Mouse (Mus musculus): ENCODE measurements around the gene Tor3a. TPM values are rescaled to one million over a fixed set of nuclear protein-coding genes. Genes with fewer than 3 reads are reported as not detected.

Tor3a gene
- polyA plus RNA-seq, 1 experiment from 2014 or later = 3.7 TPM

- ATAC-seq (ENCODE audit: low read depth) = no peak
- H3K4me2 ChIP-seq (ENCODE audit: low read depth, low read length) = no peak overlapping the region
- H3K9me3 ChIP-seq (replicated peaks; ENCODE audit: control insufficient read depth, low read length) = no peaks in the 10 kb centered on the region
- H3K4me3 ChIP-seq (ENCODE audit: low read depth, low read length) = no peak overlapping the region
- H3K9ac ChIP-seq (ENCODE audit: low read depth, low read length) = no peak overlapping the region
- no peaks in the 10 kb centered on the region for H3K27me3 ChIP-seq (ENCODE audit: control insufficient read depth, insufficient read depth, low read depth, low read length)
- no peak overlapping the region for H3K27ac ChIP-seq (ENCODE audit: low read length)
- WGBS (ENCODE audit: insufficient replicate concordance) = 73% methylated on average over 13 of the region's 13 CpGs
- H3K4me1 ChIP-seq (ENCODE audit: control insufficient read depth, low read depth, low read length) = peaks cover 2% of the 10 kb centered on the region
- H3K36me3 ChIP-seq (ENCODE audit: control insufficient read depth, insufficient read depth) = no peaks in the 10 kb centered on the region
These were observed 29.2 kb downstream of the Tor3a start for GRCm38 (mm10) chr1:156644780-156645523.

DNA sequence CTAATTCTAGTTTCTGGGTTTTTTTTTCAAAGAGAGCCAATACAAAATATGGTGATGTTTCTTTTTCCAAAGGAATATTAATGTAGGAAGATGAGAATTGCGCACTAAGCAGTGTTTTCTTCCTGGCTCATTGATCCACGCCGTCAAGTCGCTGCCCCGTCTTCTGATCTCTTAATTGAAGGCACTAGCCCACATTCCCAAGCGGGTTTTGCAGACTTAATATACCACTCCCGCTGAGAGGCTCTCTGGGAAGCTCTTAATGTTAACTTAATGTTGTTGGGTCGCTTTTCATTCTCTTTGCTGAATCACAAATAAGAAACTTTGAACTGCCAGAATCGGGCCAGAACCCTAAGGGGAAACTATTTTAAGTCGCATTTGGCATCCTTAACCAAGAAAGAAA lies 30.1 kb downstream of the Tor3a start:
- no peaks in the 10 kb centered on the region for H3K36me3 ChIP-seq (ENCODE audit: control insufficient read depth, insufficient read depth)
- H3K4me1 ChIP-seq (ENCODE audit: control insufficient read depth, low read depth, low read length) = peaks cover 2% of the 10 kb centered on the region
- WGBS (ENCODE audit: insufficient replicate concordance) = 81% methylated on average over 10 of the region's 10 CpGs
- H3K4me3 ChIP-seq (ENCODE audit: low read depth, low read length) = no peak overlapping the region
- H3K4me2 ChIP-seq (ENCODE audit: low read depth, low read length) = no peak overlapping the region
- H3K27ac ChIP-seq (ENCODE audit: low read length) = no peak overlapping the region
- no peaks in the 10 kb centered on the region for H3K9me3 ChIP-seq (replicated peaks; ENCODE audit: control insufficient read depth, low read length)
- ATAC-seq (ENCODE audit: low read depth) = no peak
- no peaks in the 10 kb centered on the region for H3K27me3 ChIP-seq (ENCODE audit: control insufficient read depth, insufficient read depth, low read depth, low read length)
- H3K9ac ChIP-seq (ENCODE audit: low read depth, low read length) = no peak overlapping the region

GRCm38 (mm10) chr1:156642813-156643212 lies 31.3 kb downstream of the Tor3a start:
- Histone ChIP-seq H3K4me2 (ENCODE audit: low read depth, low read length) (no peak overlapping the region), H3K4me3 (ENCODE audit: low read depth, low read length) (no peak overlapping the region), H3K27me3 (ENCODE audit: control insufficient read depth, insufficient read depth, low read depth, low read length) (no peaks in the 10 kb centered on the region), H3K9me3 (replicated peaks; ENCODE audit: control insufficient read depth, low read length) (no peaks in the 10 kb centered on the region), H3K4me1 (ENCODE audit: control insufficient read depth, low read depth, low read length) (peaks cover 2% of the 10 kb centered on the region), H3K36me3 (ENCODE audit: control insufficient read depth, insufficient read depth) (no peaks in the 10 kb centered on the region), H3K27ac (ENCODE audit: low read length) (no peak overlapping the region), H3K9ac (ENCODE audit: low read depth, low read length) (no peak overlapping the region)
- ATAC-seq (ENCODE audit: low read depth) = no peak
- 46% methylated on average over 12 of the region's 12 CpGs for WGBS (ENCODE audit: insufficient replicate concordance)

DNA sequence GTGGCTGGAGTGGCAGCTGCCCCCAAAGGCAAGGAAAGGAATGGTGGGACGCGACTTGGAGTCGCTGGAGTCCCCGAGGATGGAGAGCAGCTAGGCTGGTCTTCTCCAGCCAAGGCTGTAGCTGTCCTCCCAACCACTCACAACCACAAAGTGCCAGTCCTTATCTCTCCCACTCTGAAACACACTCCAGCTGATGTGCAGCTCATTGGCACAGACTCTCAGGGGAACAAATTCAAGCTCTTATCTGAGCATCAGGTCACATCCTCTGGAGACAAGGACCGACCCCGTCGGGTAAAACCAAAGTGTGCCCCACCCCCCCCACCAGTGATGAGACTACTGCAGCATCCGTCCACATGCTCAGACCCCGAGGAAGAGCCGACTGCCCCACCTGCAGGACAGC lies 32.3 kb downstream of the Tor3a start:
- Histone ChIP-seq H3K4me2 (ENCODE audit: low read depth, low read length) (no peak overlapping the region), H3K4me3 (ENCODE audit: low read depth, low read length) (no peak overlapping the region), H3K27ac (ENCODE audit: low read length) (no peak overlapping the region), H3K9ac (ENCODE audit: low read depth, low read length) (no peak overlapping the region), H3K36me3 (ENCODE audit: control insufficient read depth, insufficient read depth) (no peaks in the 10 kb centered on the region), H3K9me3 (replicated peaks; ENCODE audit: control insufficient read depth, low read length) (no peaks in the 10 kb centered on the region), H3K4me1 (ENCODE audit: control insufficient read depth, low read depth, low read length) (peaks cover 2% of the 10 kb centered on the region), H3K27me3 (ENCODE audit: control insufficient read depth, insufficient read depth, low read depth, low read length) (no peaks in the 10 kb centered on the region)
- WGBS (ENCODE audit: insufficient replicate concordance) = 40% methylated on average over 10 of the region's 10 CpGs
- 0 out of 2 replicates have a peak, but pooled peaks have one; percentile 47 for ATAC-seq (ENCODE audit: low read depth)

- no peak overlapping the region for H3K4me3 ChIP-seq (ENCODE audit: low read depth, low read length)
- no peaks in the 10 kb centered on the region for H3K36me3 ChIP-seq (ENCODE audit: control insufficient read depth, insufficient read depth)
- no peak overlapping the region for H3K9ac ChIP-seq (ENCODE audit: low read depth, low read length)
- no peak overlapping the region for H3K27ac ChIP-seq (ENCODE audit: low read length)
- WGBS (ENCODE audit: insufficient replicate concordance) = 58% methylated on average over 4 of the region's 4 CpGs
- no peak overlapping the region for H3K4me2 ChIP-seq (ENCODE audit: low read depth, low read length)
- H3K4me1 ChIP-seq (ENCODE audit: control insufficient read depth, low read depth, low read length) = peaks cover 2% of the 10 kb centered on the region
- H3K9me3 ChIP-seq (replicated peaks; ENCODE audit: control insufficient read depth, low read length) = no peaks in the 10 kb centered on the region
- no peaks in the 10 kb centered on the region for H3K27me3 ChIP-seq (ENCODE audit: control insufficient read depth, insufficient read depth, low read depth, low read length)
- ATAC-seq (ENCODE audit: low read depth) = no peak; the same call in 1 of the 2 replicates
These were observed 33.6 kb downstream of the Tor3a start for GRCm38 (mm10) chr1:156640577-156640976.

DNA sequence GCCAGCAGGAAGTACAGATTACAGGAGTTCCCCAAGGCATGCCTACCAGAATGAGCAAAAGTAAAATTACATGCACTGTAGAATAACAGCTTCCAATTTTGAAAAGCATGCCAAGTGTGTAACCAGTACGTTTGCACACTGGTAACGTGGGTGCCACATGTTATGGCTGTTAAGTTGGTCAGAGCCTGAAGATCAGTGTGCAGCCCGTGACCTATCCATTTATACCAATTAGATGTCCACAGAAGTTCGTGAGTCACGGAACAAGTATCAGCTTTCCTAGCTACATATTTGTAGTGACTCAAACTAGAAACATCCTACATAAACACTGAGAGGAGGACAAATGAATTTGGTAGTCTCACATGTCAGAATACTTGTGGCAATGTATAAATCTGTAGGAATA lies 34.7 kb downstream of the Tor3a start:
- no peak overlapping the region for H3K4me2 ChIP-seq (ENCODE audit: low read depth, low read length)
- no peak overlapping the region for H3K4me3 ChIP-seq (ENCODE audit: low read depth, low read length)
- peaks cover 2% of the 10 kb centered on the region for H3K4me1 ChIP-seq (ENCODE audit: control insufficient read depth, low read depth, low read length)
- H3K36me3 ChIP-seq (ENCODE audit: control insufficient read depth, insufficient read depth) = 0 out of 2 replicates have a peak, but pooled peaks cover 2% of the 10 kb centered on the region
- no peak overlapping the region for H3K9ac ChIP-seq (ENCODE audit: low read depth, low read length)
- no peaks in the 10 kb centered on the region for H3K9me3 ChIP-seq (replicated peaks; ENCODE audit: control insufficient read depth, low read length)
- no peak overlapping the region for H3K27ac ChIP-seq (ENCODE audit: low read length)
- no peaks in the 10 kb centered on the region for H3K27me3 ChIP-seq (ENCODE audit: control insufficient read depth, insufficient read depth, low read depth, low read length)
- ATAC-seq (ENCODE audit: low read depth) = no peak
- 70% methylated on average over 5 of the region's 5 CpGs for WGBS (ENCODE audit: insufficient replicate concordance)

DNA sequence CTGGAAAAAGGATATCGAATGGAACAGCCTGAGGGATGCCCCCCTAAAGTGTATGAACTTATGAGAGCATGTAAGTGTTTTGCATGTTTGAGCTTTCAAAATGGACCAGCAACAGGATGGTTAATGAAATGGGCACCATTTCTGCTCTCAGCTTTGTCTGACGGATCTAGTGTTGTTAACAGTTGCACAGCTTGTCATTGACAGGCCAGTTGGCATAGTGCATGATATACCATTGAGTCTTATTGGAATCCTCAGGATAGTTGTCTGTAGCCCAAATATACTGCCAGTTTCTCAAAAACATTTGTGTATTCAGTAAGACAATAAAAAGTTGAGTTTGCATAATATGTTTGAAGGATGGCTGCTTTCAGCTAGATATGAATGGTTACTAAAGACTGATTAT lies 39.0 kb downstream of the Tor3a start:
- H3K27ac ChIP-seq (ENCODE audit: low read length) = no peak overlapping the region
- H3K9me3 ChIP-seq (replicated peaks; ENCODE audit: control insufficient read depth, low read length) = no peaks in the 10 kb centered on the region
- no peaks in the 10 kb centered on the region for H3K4me1 ChIP-seq (ENCODE audit: control insufficient read depth, low read depth, low read length)
- no peaks in the 10 kb centered on the region for H3K27me3 ChIP-seq (ENCODE audit: control insufficient read depth, insufficient read depth, low read depth, low read length)
- ATAC-seq (ENCODE audit: low read depth) = no peak
- WGBS (ENCODE audit: insufficient replicate concordance) = 58% methylated on average over 2 of the region's 2 CpGs
- no peak overlapping the region for H3K9ac ChIP-seq (ENCODE audit: low read depth, low read length)
- H3K36me3 ChIP-seq (ENCODE audit: control insufficient read depth, insufficient read depth) = peaks cover 20% of the 10 kb centered on the region
- H3K4me2 ChIP-seq (ENCODE audit: low read depth, low read length) = no peak overlapping the region
- no peak overlapping the region for H3K4me3 ChIP-seq (ENCODE audit: low read depth, low read length)

GRCm38 (mm10) chr1:156633095-156633494 lies 41.1 kb downstream of the Tor3a start:
- WGBS (ENCODE audit: insufficient replicate concordance) = 69% methylated on average over 10 of the region's 10 CpGs
- H3K4me1 ChIP-seq (ENCODE audit: control insufficient read depth, low read depth, low read length) = no peaks in the 10 kb centered on the region
- H3K9ac ChIP-seq (ENCODE audit: low read depth, low read length) = no peak overlapping the region
- H3K9me3 ChIP-seq (replicated peaks; ENCODE audit: control insufficient read depth, low read length) = no peaks in the 10 kb centered on the region
- H3K4me2 ChIP-seq (ENCODE audit: low read depth, low read length) = no peak overlapping the region
- H3K27ac ChIP-seq (ENCODE audit: low read length) = no peak overlapping the region
- peaks cover 25% of the 10 kb centered on the region for H3K36me3 ChIP-seq (ENCODE audit: control insufficient read depth, insufficient read depth)
- H3K4me3 ChIP-seq (ENCODE audit: low read depth, low read length) = no peak overlapping the region
- H3K27me3 ChIP-seq (ENCODE audit: control insufficient read depth, insufficient read depth, low read depth, low read length) = no peaks in the 10 kb centered on the region
- ATAC-seq (ENCODE audit: low read depth) = no peak

DNA sequence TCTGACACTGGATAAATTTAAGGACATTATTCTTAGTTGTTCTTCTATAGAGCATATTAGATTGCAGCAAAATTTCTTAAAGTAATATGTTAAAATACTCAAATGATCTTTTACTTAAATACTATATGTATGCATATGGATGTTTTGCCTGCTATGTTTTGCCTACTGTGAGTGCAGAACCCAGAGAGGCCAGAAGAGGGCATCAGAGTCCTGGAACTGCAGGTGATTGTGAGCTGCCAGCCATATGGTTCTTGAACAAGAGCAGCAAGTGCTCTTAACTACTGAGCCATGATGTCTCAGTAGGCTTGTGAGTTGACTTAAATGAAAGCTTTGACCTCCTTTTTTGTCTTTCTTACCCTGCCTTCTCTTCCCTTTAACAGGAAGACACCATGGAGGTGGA lies 43.2 kb downstream of the Tor3a start:
- H3K27me3 ChIP-seq (ENCODE audit: control insufficient read depth, insufficient read depth, low read depth, low read length) = no peaks in the 10 kb centered on the region
- H3K4me1 ChIP-seq (ENCODE audit: control insufficient read depth, low read depth, low read length) = no peaks in the 10 kb centered on the region
- no peak overlapping the region for H3K4me3 ChIP-seq (ENCODE audit: low read depth, low read length)
- H3K36me3 ChIP-seq (ENCODE audit: control insufficient read depth, insufficient read depth) = peaks cover 28% of the 10 kb centered on the region
- H3K4me2 ChIP-seq (ENCODE audit: low read depth, low read length) = no peak overlapping the region
- H3K9me3 ChIP-seq (replicated peaks; ENCODE audit: control insufficient read depth, low read length) = no peaks in the 10 kb centered on the region
- no peak overlapping the region for H3K9ac ChIP-seq (ENCODE audit: low read depth, low read length)
- no peak overlapping the region for H3K27ac ChIP-seq (ENCODE audit: low read length)
- no peak for ATAC-seq (ENCODE audit: low read depth)

Measured in liver, embryonic 16.5 days (tissue).